Mouse (Mus musculus) heart, postnatal 36 days (tissue): ENCODE data around the gene Sik2. TPM values are rescaled to one million over a fixed set of nuclear protein-coding genes. Genes with fewer than 3 reads are reported as not detected.

Experiments used
- DNase-seq, 2 experiments: peaks; one replicate each; pipeline ENCODE4 v3.0.0; 2021 to 2022
- intact Hi-C: fragments of 180-260 bp; cut with DNase I; formaldehyde crosslinking; loops from one replicate; pipeline ENCODE4 v1.15.1; 2025
- total RNA-seq, 2 experiments: library from RNA; stranded (reverse); gene quantifications; 2 replicates each; pipeline ENCODE4 v1.2.3; 2021

The Sik2 gene
- 10 to 100 TPM; 25.7 to 27.1 TPM for total RNA-seq

- peak; percentile 86 to 90 for DNase-seq
- intact Hi-C loops: loop anchor here (1.0 to 5.0 kb wide), 4 partner anchors 102 to 312 kb away; no protein-coding TSS in a partner anchor
Observed at GRCm38 (mm10) chr9:51008841-51009655, at the start of gene Sik2. Gene Sik2 (minus strand): TSS chr9:51009073.

- intact Hi-C loops: no loop called here
- peak; percentile 11 to 39 for DNase-seq
Observed at GRCm38 (mm10) chr9:51056360-51057324, 47.8 kb upstream of the Sik2 start.

GRCm38 (mm10) chr9:51052180-51052579, 43.3 kb upstream of the Sik2 start:
- intact Hi-C loops: loop anchor here (1.0 to 2.0 kb wide), 2 partner anchors 203 to 251 kb away; no protein-coding TSS in a partner anchor
- DNase-seq: no peak

GRCm38 (mm10) chr9:51042136-51042535, 33.3 kb upstream of the Sik2 start:
- DNase-seq: no peak
- intact Hi-C loops: no loop called here

- no peak for DNase-seq
- intact Hi-C loops: no loop called here
Observed at GRCm38 (mm10) chr9:51041491-51041980, 32.7 kb upstream of the Sik2 start.

GRCm38 (mm10) chr9:51032785-51033529, 24.1 kb upstream of the Sik2 start:
- DNase-seq: no peak
- intact Hi-C loops: no loop called here

GRCm38 (mm10) chr9:51032291-51032690, 23.4 kb upstream of the Sik2 start:
- intact Hi-C loops: no loop called here
- no peak for DNase-seq

- DNase-seq: no peak
- intact Hi-C loops: no loop called here
Observed at GRCm38 (mm10) chr9:51031603-51032002, 22.7 kb upstream of the Sik2 start.

GRCm38 (mm10) chr9:51030147-51030546, 21.3 kb upstream of the Sik2 start:
- DNase-seq: no peak
- intact Hi-C loops: no loop called here

- no peak for DNase-seq
- intact Hi-C loops: no loop called here
Observed at GRCm38 (mm10) chr9:51026952-51027351, 18.1 kb upstream of the Sik2 start.

- intact Hi-C loops: no loop called here
- no peak for DNase-seq
Observed at GRCm38 (mm10) chr9:51021123-51021795, 12.4 kb upstream of the Sik2 start.

GRCm38 (mm10) chr9:51020351-51020750, 11.5 kb upstream of the Sik2 start:
- intact Hi-C loops: no loop called here
- DNase-seq: no peak

GRCm38 (mm10) chr9:51019670-51020069, 10.8 kb upstream of the Sik2 start:
- DNase-seq: no peak
- intact Hi-C loops: no loop called here

- intact Hi-C loops: no loop called here
- no peak for DNase-seq
Observed at GRCm38 (mm10) chr9:51015732-51016131, 6.9 kb upstream of the Sik2 start.

GRCm38 (mm10) chr9:51013644-51014043, 4.8 kb upstream of the Sik2 start:
- DNase-seq: no peak
- intact Hi-C loops: loop anchor here (5.0 kb wide), 1 partner anchor 139 kb away; no protein-coding TSS in a partner anchor

GRCm38 (mm10) chr9:51009656-51009950, 730 bp upstream of the Sik2 start:
- no peak for DNase-seq
- intact Hi-C loops: loop anchor here (1.0 to 5.0 kb wide), 4 partner anchors 102 to 312 kb away; no protein-coding TSS in a partner anchor

GRCm38 (mm10) chr9:51008068-51008840, 619 bp downstream of the Sik2 start:
- DNase-seq: peak in 1 of 2 experiments; percentile 50
- intact Hi-C loops: loop anchor here (5.0 kb wide), 2 partner anchors 101 to 311 kb away; no protein-coding TSS in a partner anchor

- intact Hi-C loops: loop anchor here (5.0 kb wide), 2 partner anchors 100 to 310 kb away; no protein-coding TSS in a partner anchor
- no peak for DNase-seq
Observed at GRCm38 (mm10) chr9:51007726-51008067, 1.2 kb downstream of the Sik2 start.

GRCm38 (mm10) chr9:51006846-51007245, 2.0 kb downstream of the Sik2 start:
- intact Hi-C loops: loop anchor here (5.0 kb wide), 2 partner anchors 100 to 310 kb away; no protein-coding TSS in a partner anchor
- peak; percentile 70 for DNase-seq
